Mouse (Mus musculus) neural tube, embryonic 11.5 days (tissue): ENCODE data around the gene Gli1. TPM values are rescaled to one million over a fixed set of nuclear protein-coding genes. Genes with fewer than 3 reads are reported as not detected.

ENCODE experiments used
- ATAC-seq: fragments of 200-750 bp; cut with Nextera tagmentation; 2 replicates; pipeline ENCODE4 v1.8.0; 2017; ENCODE audit warnings: moderate number of reproducible peaks, mild to moderate bottlenecking, moderate TSS enrichment, moderate library complexity; ENCODE audit not compliant: insufficient read depth, low FRiP score, low TSS enrichment
- DNase-seq: peaks from one replicate; pipeline ENCODE4 v3.0.0-alpha.2; 2015; ENCODE audit warnings: low spot score
- H3K27ac ChIP-seq: fragments of 300-500 bp; sonication (generic); 2 replicates; pipeline ENCODE4 v1.5.1; 2014; ENCODE audit warnings: low read depth, mild to moderate bottlenecking, low read length
- H3K27me3 ChIP-seq: fragments of 300-500 bp; sonication (generic); 2 replicates; pipeline ENCODE4 v1.6.1; 2014; ENCODE audit warnings: mild to moderate bottlenecking, low read length, mixed read lengths; ENCODE audit not compliant: control insufficient read depth, insufficient read depth
- H3K36me3 ChIP-seq: fragments of 300-500 bp; sonication (generic); 2 replicates; pipeline ENCODE4 v1.6.1; 2014; ENCODE audit warnings: mild to moderate bottlenecking, low read length, moderate library complexity, mixed read lengths; ENCODE audit not compliant: control insufficient read depth, insufficient read depth
- H3K4me1 ChIP-seq: fragments of 300-500 bp; sonication (generic); 2 replicates; pipeline ENCODE4 v1.6.1; 2014; ENCODE audit warnings: low read length, mixed read lengths; ENCODE audit not compliant: control insufficient read depth, insufficient read depth
- H3K4me2 ChIP-seq: fragments of 300-500 bp; sonication (generic); 2 replicates; pipeline ENCODE4 v1.6.1; 2014; ENCODE audit warnings: low read depth, mild to moderate bottlenecking, moderate library complexity
- H3K4me3 ChIP-seq: fragments of 300-500 bp; sonication (generic); 2 replicates; pipeline ENCODE4 v1.5.1; 2014; ENCODE audit warnings: low read depth, low read length
- H3K9ac ChIP-seq: fragments of 300-500 bp; sonication (generic); 2 replicates; pipeline ENCODE4 v1.6.1; 2014; ENCODE audit warnings: mild to moderate bottlenecking, low read length
- H3K9me3 ChIP-seq: fragments of 300-500 bp; sonication (generic); 2 replicates; pipeline ENCODE4 v1.6.1; 2016; ENCODE audit warnings: low read length; ENCODE audit not compliant: control insufficient read depth
- WGBS: fragments of 180-500 bp; shearing (Covaris S2); extraction: QIAGEN DNeasy Blood & Tissue Kit; methylation state at CpG from one replicate; pipeline ENCODE4 v1.1.7; 2014; 5-methylcytosine and 5-hydroxymethylcytosine counted together
- polyA plus RNA-seq: library from polyadenylated mRNA; unstranded; fragments of >200 nt; fragmentation: Nextera tagmentation; extraction: Ambion mirVana; gene quantifications from 2 replicates; pipeline ENCODE4 v1.2.1, GENCODE M21; 2014

Gene Gli1
- polyA plus RNA-seq, 1 experiment from 2014 or later, result 3.8 TPM

GRCm38 (mm10) chr10:127295986-127296794, 45.6 kb downstream of the Gli1 start:
- 90% methylated on average over 24 of the region's 24 CpGs for WGBS
- Histone ChIP-seq H3K9ac (no peak overlapping the region), H3K4me2 (no peak overlapping the region), H3K9me3 (no peaks in the 10 kb centered on the region), H3K27me3 (no peaks in the 10 kb centered on the region), H3K27ac (no peak overlapping the region), H3K4me1 (0 out of 2 replicates have a peak, but pooled peaks cover 10% of the 10 kb centered on the region), H3K36me3 (peaks cover 45% of the 10 kb centered on the region), H3K4me3 (no peak overlapping the region)
- DNase-seq (no peak), ATAC-seq (no peak)

- H3K27ac ChIP-seq, result no peak overlapping the region
- H3K4me3 ChIP-seq, result no peak overlapping the region
- H3K9ac ChIP-seq, result no peak overlapping the region
- whole genome bisulfite sequencing, result 94% methylated on average over 10 of the region's 10 CpGs
- H3K36me3 ChIP-seq, result peaks cover 42% of the 10 kb centered on the region
- no peaks in the 10 kb centered on the region for H3K27me3 ChIP-seq
- H3K9me3 ChIP-seq, result no peaks in the 10 kb centered on the region
- H3K4me2 ChIP-seq, result no peak overlapping the region
- peaks cover 11% of the 10 kb centered on the region; the same call in 1 of the 2 replicates for H3K4me1 ChIP-seq
- ATAC-seq, result no peak
- no peak for DNase-seq
Observed at GRCm38 (mm10) chr10:127294895-127295510, 46.8 kb downstream of the Gli1 start.

- Histone ChIP-seq H3K4me2 (no peak overlapping the region), H3K4me1 (peaks cover 15% of the 10 kb centered on the region), H3K36me3 (peaks cover 33% of the 10 kb centered on the region), H3K4me3 (no peak overlapping the region), H3K27me3 (no peaks in the 10 kb centered on the region), H3K9me3 (no peaks in the 10 kb centered on the region), H3K9ac (no peak overlapping the region), H3K27ac (no peak overlapping the region)
- ATAC-seq (no peak), DNase-seq (no peak)
- WGBS, result 78% methylated on average over 3 of the region's 3 CpGs
Observed at GRCm38 (mm10) chr10:127293590-127294113, 48.1 kb downstream of the Gli1 start.

GRCm38 (mm10) chr10:127292987-127293538, 48.7 kb downstream of the Gli1 start:
- DNase-seq, result no peak
- no peak overlapping the region for H3K9ac ChIP-seq
- H3K27ac ChIP-seq, result no peak overlapping the region
- peaks cover 33% of the 10 kb centered on the region for H3K36me3 ChIP-seq
- no peaks in the 10 kb centered on the region for H3K9me3 ChIP-seq
- no peak overlapping the region for H3K4me2 ChIP-seq
- H3K4me1 ChIP-seq, result peaks cover 15% of the 10 kb centered on the region
- WGBS, result 86% methylated on average over 6 of the region's 6 CpGs
- no peaks in the 10 kb centered on the region for H3K27me3 ChIP-seq
- no peak for ATAC-seq
- H3K4me3 ChIP-seq, result no peak overlapping the region

DNA sequence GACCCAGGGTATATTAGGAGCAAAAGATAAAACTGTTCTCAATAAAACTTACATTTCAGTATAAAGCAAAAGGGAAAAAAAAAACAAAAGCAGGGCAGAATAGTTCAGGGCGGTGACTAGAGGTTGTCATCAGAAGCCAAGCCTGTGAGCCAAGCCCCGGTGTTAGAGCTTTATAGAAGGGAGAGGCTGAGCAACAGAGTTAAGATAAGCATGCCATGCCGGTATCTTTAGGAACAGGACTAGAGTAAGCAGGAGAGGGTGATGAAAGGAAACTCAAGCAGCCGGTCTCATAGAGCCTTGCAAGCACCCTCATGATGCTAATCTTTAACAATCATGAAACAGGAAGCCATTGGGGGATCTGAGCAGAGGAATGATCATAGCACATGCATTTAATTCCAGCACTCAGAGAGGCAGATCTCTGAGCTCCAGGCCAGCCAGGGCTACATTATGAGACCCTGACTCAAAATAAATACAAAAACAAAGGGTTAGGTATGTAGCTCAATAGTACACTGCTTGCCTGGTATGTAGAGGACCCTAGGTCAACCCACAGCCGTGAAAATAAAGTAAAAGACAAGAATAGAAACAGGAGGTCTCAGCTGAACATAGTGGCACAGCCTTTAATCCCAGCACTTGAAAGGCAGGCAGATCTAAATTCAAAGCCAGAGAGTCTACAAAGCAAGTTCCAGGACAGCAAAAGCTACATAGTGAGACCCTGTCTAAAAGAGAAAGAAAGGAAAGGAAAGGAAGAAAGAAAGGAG, 49.7 kb downstream of the Gli1 start:
- Histone ChIP-seq H3K4me1 (peaks cover 25% of the 10 kb centered on the region), H3K27me3 (no peaks in the 10 kb centered on the region), H3K36me3 (peaks cover 25% of the 10 kb centered on the region), H3K4me2 (peak overlapping the region; percentile 91), H3K4me3 (peak overlapping the region; percentile 80), H3K9me3 (no peaks in the 10 kb centered on the region), H3K27ac (no peak overlapping the region), H3K9ac (0 out of 2 replicates have a peak overlapping the region, but pooled peaks have one; percentile 18)
- ATAC-seq (no peak), DNase-seq (no peak)
- WGBS, result 64% methylated on average over 5 of the region's 5 CpGs

DNA sequence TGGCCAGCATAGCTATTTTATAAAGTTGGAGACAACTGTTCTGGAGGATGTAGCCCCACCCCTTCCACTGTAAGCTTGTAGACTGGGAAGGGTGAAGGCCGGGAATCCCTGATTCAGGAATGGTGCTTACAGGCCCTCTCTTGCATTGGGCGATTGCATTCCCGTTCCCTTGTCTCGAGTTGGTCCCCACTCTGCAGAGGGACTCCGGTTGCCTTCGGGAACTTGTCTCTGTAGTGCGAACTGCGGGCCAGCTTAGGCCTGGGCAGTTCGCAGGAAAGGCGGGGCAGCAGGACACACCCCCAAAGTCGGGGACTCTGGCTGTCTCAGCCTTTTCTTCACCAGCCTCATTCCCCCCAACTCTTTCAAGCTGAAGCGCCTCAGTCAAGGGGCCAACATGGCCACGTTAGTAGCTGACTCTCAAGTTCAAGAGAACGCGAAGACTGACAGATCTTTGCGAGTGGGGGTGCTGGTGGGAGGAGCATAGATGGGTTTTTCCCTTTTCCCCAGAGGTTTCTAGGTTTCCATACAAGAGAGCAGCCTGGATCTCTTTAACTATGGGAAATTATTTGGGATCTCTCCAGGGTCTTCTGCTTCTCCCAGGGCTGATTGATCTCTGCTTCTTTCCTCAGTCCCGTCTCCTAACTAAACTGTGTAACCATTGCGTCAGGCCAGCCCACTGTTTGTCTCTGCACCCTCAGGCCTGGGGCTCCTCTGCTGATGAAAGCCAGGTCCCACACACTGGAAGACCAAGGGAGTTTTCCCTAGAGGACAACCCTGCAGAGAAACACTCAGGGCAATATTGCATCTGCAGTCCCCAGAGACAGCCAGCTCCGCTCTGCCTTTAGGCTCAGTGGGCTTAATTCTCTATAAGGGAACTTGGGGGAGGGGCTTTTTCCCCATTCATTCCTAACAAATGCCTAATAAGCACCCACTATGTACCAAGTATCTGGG, 50.6 kb downstream of the Gli1 start:
- Histone ChIP-seq H3K4me1 (peaks cover 34% of the 10 kb centered on the region), H3K4me3 (peak overlapping the region; percentile 80), H3K9ac (peak overlapping the region; percentile 68), H3K27me3 (no peaks in the 10 kb centered on the region), H3K27ac (peak overlapping the region; percentile 78), H3K4me2 (peak overlapping the region; percentile 91), H3K9me3 (no peaks in the 10 kb centered on the region), H3K36me3 (peaks cover 23% of the 10 kb centered on the region)
- DNase-seq (no peak), ATAC-seq (peak; percentile 35)
- 6% methylated on average over 19 of the region's 19 CpGs for WGBS

DNA sequence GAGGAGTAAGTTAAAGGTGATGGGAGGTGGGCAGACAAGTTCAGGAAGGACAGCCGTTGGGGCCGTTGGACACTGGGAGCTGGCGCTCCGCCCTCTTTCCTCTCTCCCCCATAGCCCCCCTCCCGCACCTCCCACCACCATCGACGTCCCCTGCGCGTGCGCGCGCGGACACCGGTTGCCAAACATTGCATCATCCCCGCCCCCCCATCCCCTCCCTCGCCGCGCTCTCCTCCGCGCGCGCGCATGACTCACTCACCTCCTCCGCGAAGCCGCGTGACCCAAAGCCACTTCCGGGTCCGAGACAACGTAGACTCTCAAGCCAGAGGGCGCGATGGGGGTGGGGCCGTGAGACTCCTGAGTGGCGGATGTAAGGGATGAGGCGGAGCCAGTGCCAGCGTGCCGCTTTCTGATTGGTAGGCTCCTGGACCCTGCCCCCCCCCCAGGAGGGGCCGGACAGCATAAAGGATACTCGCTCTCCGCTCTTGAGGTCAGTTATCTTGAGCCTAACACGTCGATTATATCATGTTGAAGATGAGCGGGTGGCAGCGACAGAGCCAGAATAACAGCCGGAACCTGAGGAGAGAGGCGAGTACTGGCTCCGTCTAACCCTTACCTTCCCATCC, 51.4 kb downstream of the Gli1 start:
- Histone ChIP-seq H3K27me3 (no peaks in the 10 kb centered on the region), H3K4me1 (peaks cover 34% of the 10 kb centered on the region), H3K9ac (peak overlapping the region; percentile 68), H3K9me3 (no peaks in the 10 kb centered on the region), H3K4me2 (peak overlapping the region; percentile 91), H3K4me3 (peak overlapping the region; percentile 80), H3K36me3 (peaks cover 21% of the 10 kb centered on the region), H3K27ac (peak overlapping the region; percentile 90)
- DNase-seq, result peak; percentile 100
- WGBS, result 0% methylated on average over 44 of the region's 47 CpGs
- peak; percentile 89 for ATAC-seq
